Mouse (Mus musculus) cortical plate, adult 2 months (tissue): Measurements from ENCODE around the gene Slc1a3. TPM values are rescaled to one million over a fixed set of nuclear protein-coding genes. Genes with fewer than 3 reads are reported as not detected.

Experiments used
- H3K27ac ChIP-seq: fragments of 200-500 bp; 2 replicates; pipeline ENCODE4 v1.5.1; 2012; ENCODE audit warnings: low read length, control low read depth, inconsistent platforms; ENCODE audit not compliant: insufficient read depth
- H3K4me1 ChIP-seq: fragments of 200-500 bp; 2 replicates; pipeline ENCODE4 v1.6.1; 2011; ENCODE audit warnings: low read length; ENCODE audit not compliant: control insufficient read depth, insufficient read depth
- H3K4me3 ChIP-seq: fragments of 200-500 bp; 2 replicates; pipeline ENCODE4 v1.5.1; 2011; ENCODE audit warnings: mild to moderate bottlenecking, low read length, control low read depth; ENCODE audit not compliant: insufficient read depth
- CTCF ChIP-seq: fragments of 200-500 bp; IDR thresholded peaks from 2 replicates; pipeline ENCODE4 v1.5.1; 2011; ENCODE audit warnings: mild to moderate bottlenecking, control low read depth, low read length; ENCODE audit not compliant: insufficient read depth; ENCODE audit errors: extremely low read depth
- POLR2A ChIP-seq: fragments of 200-500 bp; IDR thresholded peaks from 2 replicates; pipeline ENCODE4 v1.6.1; 2011; ENCODE audit warnings: mild to moderate bottlenecking, low read length, control low read depth; ENCODE audit not compliant: insufficient read depth; ENCODE audit errors: extremely low read depth
- polyA plus RNA-seq: library from polyadenylated mRNA; depleted of rRNA; stranded (reverse); fragments of >200 nt; gene quantifications from 2 replicates; pipeline ENCODE4 v1.2.3, GENCODE M21; 2012

Slc1a3 gene
- polyA plus RNA-seq, 1 experiment = 373 TPM

DNA sequence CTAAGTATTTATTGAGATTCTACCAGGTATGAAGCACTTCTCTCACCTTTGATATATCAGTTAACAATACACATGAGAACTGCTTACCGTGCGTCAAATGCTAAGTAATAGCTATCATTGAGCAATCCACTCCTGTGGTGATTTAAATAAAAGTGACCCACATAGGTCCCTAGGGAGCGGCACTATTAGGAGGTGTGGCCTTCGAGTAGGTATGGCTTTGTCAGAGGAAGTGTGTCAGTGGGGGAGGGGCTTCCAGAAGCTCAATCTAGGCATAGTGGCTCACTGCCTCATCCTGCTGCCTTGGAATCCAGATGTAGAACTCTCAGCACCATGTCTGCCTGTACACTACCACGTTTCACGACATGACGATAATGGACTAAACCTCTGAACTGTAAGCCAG is 18.3 kb upstream of the Slc1a3 start:
- TF ChIP-seq CTCF = no peak
- H3K27ac ChIP-seq = no peak overlapping the region
- H3K4me3 ChIP-seq = no peak overlapping the region
- no peaks in the 10 kb centered on the region for H3K4me1 ChIP-seq

DNA sequence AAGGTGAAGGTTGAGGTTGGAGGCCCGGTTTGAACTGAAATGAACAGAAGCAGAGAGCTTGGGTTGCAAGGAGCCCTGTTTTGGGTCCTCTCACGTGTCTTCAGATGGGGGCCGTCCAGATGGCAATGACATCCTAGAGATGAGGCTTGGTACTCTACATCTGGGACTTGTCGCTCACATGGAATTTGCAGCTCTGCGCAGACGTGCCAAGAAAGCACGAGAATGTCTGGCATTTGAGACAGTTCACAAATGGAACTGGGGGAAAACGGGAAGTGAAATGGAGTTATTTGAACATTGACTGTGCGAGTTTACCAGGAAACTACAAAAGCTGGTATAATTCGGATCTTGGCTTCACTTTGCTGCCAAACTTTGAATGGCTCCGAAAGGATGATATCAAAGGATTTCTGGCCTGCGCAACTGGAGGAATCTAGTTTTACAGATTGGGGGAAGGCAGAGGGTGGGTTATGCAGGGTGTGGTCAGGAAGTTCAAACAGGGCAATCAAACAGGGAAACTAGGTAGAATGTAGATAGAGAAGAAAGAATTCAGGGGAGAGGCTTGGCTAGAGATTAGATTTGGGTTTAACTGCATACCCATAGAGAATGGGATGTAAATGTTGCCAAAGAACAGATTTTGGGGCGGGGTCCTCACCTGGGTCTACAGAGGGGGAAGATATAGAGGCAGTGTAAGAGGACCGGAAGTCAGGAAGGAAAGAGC is 12.0 kb upstream of the Slc1a3 start:
- H3K27ac ChIP-seq = no peak overlapping the region
- H3K4me3 ChIP-seq = no peak overlapping the region
- TF ChIP-seq CTCF (no peak), POLR2A (no peak)

GRCm38 (mm10) chr15:8721746-8722145 is 11.2 kb upstream of the Slc1a3 start:
- TF ChIP-seq POLR2A (no peak), CTCF (no peak)
- Histone ChIP-seq H3K27ac (no peak overlapping the region), H3K4me3 (no peak overlapping the region), H3K4me1 (no peaks in the 10 kb centered on the region)

More for the DNA sequence above, 12.0 kb upstream of the Slc1a3 start:
- H3K4me1 ChIP-seq = no peaks in the 10 kb centered on the region

DNA sequence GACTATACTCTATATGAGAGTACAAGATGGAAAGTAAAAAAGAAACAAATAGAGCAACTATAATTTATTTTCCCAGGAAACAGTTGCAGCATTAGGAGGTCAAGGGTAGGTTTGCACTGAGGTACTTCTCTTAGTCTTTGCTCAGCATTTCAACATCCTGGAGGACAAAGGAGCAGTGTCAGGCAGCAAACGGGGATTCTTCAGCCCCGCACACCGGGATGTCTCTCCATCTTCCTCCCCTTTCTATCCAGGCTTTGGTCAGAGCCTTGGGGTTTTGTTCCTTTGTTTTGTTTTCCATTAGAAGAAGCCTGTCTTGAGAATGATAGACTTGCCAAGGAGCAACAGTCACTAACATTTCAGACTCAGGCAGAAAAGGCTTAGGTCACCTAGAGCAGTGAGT is 10.4 kb upstream of the Slc1a3 start:
- no peak for TF ChIP-seq CTCF
- TF ChIP-seq POLR2A = no peak
- no peak overlapping the region for H3K4me3 ChIP-seq
- H3K4me1 ChIP-seq = no peaks in the 10 kb centered on the region
- no peak overlapping the region for H3K27ac ChIP-seq

DNA sequence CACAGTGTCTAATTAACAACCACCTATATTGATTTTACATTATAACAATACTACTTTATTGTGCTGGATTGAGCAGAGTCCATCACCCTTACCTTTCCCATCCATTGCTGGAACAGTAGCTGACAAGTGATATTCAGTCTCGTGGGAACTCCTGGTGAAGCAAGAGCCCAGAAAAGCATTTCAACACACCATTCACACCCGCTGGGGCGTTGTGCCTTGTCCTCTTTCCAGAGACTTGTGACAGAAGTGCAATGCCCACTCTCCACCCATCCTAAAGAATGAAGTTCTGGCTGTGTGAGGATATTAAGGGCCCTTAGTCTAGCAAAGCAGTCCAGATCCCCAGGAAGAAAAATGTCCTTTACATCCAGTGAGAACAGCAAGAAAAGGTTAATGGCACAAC is 7.9 kb upstream of the Slc1a3 start:
- H3K4me1 ChIP-seq = no peaks in the 10 kb centered on the region
- no peak overlapping the region for H3K27ac ChIP-seq
- no peak for TF ChIP-seq CTCF
- H3K4me3 ChIP-seq = no peak overlapping the region

GRCm38 (mm10) chr15:8717021-8717571 is 6.5 kb upstream of the Slc1a3 start:
- TF ChIP-seq POLR2A = no peak
- no peak for TF ChIP-seq CTCF
- no peaks in the 10 kb centered on the region for H3K4me1 ChIP-seq
- H3K27ac ChIP-seq = peak overlapping the region; percentile 23; the same call in 1 of the 2 replicates
- H3K4me3 ChIP-seq = no peak overlapping the region

DNA sequence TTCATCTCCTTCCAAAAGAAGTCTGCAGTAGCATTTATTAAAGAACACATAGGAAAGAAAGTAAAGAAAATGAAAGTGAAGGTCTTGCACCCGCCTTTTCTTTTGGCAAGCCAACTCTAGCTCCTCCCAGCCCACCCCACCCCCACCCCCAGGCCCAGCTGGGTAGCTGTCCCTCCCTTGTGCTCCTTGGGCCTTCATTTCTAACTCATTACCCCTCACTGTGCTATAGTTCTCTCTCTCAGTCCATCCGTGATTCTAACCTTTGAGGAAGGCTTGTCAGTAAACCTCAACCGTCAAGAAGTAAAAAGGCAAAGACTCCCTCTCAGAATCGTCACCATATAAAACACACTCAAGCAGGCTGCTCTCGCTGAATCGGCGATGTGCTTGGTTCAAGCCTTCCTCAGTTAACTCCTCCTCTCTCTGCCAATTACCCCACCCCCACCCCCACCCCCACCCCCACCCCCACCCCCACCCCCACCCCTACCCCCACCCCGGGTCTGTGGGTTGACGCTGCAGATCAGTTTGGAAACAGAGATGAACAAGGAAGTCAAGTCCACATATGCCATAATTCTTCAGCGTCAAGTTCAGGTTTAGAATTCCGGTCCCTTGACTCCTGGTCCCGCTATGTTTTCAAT is 5.9 kb upstream of the Slc1a3 start:
- TF ChIP-seq CTCF = no peak
- TF ChIP-seq POLR2A = no peak
- Histone ChIP-seq H3K4me3 (no peak overlapping the region), H3K4me1 (no peaks in the 10 kb centered on the region), H3K27ac (peak overlapping the region; percentile 23; the same call in 1 of the 2 replicates)

- H3K4me3 ChIP-seq = no peak overlapping the region
- H3K4me1 ChIP-seq = no peaks in the 10 kb centered on the region
- TF ChIP-seq CTCF = no peak
- TF ChIP-seq POLR2A = no peak
- no peak overlapping the region for H3K27ac ChIP-seq
Observed at GRCm38 (mm10) chr15:8715666-8716065, 5.1 kb upstream of the Slc1a3 start.

DNA sequence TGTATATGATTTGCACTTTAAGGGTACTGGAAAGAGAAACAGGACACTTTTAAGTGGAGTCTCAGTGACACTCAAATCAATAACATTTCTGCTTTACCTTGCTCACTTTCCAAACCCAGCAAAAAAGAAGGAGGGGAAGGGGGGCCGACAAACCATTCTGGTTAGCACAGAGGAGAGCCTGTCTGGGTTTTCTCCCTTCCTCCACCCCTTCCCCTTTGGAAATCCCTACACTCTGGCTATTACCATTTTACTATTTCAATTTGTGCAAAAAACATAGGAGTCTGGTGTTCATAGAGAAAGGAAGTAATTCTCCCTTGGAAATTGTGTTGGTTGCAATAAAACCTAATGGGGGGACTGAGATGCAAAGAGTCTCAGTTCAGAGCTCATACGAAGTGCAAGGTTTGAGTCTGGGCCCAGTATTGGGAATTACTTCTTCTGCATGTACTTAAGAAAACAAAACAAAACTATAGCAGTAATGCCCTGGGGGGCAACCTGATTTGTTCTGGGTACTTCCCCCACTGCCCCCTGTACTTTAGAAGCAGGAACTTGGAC is 1.9 kb upstream of the Slc1a3 start:
- Histone ChIP-seq H3K4me1 (peaks cover 1% of the 10 kb centered on the region; the same call in 1 of the 2 replicates), H3K27ac (no peak overlapping the region), H3K4me3 (no peak overlapping the region)
- TF ChIP-seq CTCF = no peak
- TF ChIP-seq POLR2A = no peak
